Mouse (Mus musculus): ENCODE measurements at regions not wholly inside any gene's neighbourhood (a gene's known extent, or its start where the extent isn't known, plus 50 kb on each side); places are given as distances from the start of the nearest gene placed in this dataset.
"Not testable (repeated sequence)": the region's sequence is repeated elsewhere in the genome, so short reads cannot be mapped to it uniquely, and the experiment has no call there.

DNA sequence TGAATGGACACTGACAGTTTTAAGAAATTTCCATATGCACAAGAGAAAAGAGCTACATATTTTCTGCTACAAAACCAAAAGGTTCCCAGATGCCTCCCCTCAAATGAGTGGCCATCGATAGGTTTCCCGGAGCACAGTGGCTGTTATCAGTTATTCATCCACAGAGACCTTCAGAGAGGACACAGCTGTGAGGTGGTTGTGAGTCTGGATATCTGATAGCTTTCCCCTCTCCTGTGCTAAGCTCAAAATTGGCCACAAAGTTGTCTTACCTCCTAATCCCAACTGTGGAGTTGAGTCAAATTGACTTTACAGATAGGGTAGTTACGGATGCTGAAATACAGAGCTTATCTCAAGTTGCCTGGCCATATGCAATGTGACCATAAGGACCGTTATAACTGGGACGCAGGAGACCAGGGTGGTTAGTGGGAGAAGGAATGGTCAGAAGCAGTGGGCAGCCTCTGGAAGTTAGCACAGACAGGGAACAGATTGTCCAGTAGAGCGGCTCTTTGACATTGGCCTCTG, 93.3 kb upstream of the Zfp706 start:
- no peak for DNase-seq

GRCm38 (mm10) chr15:37099927-37100766, 92.6 kb upstream of the Zfp706 start:
- DNase-seq = peak; percentile 59 to 65

DNA sequence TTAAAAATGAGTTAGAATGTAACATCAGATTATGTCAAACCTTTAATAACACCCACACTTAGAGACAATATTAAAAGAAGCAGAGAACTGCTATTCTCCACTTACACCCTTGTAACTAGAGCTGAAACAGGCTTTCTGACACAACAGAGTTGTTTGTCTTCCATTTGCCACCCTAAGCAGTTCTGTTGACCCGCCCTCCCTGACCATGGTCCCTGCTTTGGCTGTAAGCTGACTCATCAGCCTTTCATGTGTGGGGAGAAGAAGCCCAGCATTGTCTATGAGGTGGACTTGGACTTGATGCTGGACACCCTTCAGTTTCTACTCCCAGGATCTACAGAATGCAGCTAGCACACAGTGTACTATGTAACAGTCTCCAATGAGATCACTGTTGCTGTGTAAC, 91.6 kb upstream of the Zfp706 start:
- DNase-seq = peak in 1 of 2 experiments; percentile 2

DNA sequence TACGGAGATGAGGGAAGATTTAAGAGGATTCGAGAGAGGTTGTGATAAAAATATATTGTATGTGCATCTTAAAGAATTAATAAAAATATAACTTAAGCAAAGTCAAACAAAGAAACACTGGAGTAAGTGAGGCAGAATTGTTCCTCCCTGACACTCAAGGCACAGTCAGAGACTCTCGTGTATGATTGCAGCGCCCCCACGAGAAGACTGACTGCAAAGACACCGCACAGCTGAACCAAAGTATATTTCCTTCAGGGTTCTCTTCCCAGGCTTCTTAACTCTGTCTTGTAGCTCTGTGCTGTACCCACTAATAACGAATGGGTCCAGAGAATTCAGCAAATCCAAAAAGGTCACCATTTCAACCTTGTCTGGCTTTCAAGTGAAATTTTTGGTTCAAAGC, 89.9 kb upstream of the Zfp706 start:
- DNase-seq = no peak

DNA sequence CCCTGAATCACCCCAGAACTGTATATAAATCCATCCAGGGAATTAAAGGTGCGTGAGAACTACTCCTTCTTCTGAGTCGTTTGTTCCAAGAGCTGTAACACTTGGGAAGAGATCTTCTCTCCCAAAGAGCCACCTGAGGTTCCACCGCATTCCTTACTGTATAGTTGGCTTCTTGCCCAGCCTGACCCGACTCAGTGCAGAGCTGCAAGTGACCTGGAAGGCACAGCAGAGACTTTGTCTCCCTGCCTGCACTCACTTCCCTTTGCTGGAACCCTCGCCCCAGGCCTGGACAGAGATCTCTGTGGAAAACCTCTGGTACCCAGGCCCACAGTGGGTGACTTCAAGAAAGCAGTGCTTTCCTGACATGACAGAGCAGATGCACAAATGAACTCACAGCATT, 83.6 kb upstream of the Zfp706 start:
- DNase-seq = not testable (repeated sequence)

GRCm38 (mm10) chr15:37083726-37084125, 76.2 kb upstream of the Zfp706 start:
- peak in 1 of 2 experiments; percentile 0 for DNase-seq

DNA sequence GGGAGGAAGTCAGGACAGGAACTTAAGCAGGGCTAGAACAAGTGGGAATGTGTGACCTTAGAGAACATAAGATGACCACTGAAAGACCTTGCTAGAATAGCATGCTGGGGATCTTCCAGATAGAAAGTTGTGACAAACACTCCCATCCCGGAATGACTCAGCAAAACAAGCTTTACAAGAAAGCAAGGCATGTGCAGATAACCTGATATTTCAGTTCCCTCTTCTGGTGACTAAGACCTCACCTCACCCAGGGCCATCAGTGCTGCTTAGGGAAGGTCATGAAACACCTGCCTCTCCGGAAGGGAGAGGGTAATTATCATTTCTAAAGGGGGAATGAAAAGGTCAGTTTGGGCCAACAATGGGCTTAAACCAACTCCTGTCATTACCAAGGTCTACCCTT, 74.3 kb upstream of the Zfp706 start:
- no peak for DNase-seq

DNA sequence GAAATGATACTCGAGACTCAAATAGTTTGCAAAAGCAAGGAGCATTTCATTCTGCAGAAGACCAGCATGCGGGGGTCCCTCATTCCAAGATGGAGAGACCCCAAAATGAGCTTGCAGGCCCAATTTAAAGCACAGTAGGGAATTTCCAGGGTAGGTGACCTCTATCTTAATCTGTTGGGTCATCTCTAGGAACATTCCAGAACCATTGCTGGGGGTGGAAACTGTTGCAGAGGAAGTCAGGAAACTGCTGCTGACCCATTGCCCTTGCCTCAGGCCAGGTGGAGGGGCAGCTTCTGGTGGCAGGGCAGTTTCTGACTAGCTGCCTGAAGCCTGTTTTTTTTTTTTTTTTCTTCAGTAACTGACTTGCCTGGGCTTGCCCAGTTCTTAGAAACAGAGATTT, 73.4 kb upstream of the Zfp706 start:
- DNase-seq = no peak

DNA sequence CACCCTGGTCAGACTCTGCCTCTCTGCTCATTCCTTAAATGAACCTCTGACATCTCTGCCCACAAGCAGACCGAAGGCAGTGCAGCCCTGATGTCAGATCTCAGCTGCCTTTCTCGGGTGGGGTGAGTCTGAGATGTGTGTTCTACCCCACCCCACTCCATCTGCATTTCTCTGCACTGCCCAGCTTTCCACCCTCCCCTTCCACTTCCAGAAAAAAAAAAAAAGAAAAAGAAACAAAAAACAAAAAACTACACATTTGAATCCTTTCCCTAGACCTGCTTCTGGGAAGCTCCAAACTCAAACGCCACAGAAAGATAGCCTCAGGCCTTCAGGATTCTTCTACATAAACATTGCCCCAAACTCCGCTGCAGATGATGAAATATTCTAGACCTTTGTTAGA, 72.8 kb upstream of the Zfp706 start:
- DNase-seq = no peak

DNA sequence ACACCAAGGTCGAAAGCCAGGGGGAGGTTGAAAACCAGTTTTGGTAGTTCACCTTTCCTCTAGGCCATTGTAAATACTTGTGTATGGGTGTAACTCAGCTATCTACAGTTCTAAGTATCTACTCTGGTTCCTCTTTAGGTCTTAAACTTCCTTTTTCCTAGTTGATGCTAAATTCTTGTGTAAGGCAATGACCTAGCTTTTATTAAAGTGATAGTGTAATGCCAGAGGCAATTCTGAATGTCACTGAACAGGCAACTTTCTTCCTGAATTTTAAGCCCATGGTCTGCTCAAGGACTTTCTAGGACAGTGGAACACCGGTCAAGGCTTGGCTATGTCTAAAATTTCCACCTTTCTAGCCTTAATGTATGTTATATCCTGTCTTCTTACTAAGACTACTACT, 66.6 kb upstream of the Zfp706 start:
- not testable (repeated sequence) for DNase-seq

DNA sequence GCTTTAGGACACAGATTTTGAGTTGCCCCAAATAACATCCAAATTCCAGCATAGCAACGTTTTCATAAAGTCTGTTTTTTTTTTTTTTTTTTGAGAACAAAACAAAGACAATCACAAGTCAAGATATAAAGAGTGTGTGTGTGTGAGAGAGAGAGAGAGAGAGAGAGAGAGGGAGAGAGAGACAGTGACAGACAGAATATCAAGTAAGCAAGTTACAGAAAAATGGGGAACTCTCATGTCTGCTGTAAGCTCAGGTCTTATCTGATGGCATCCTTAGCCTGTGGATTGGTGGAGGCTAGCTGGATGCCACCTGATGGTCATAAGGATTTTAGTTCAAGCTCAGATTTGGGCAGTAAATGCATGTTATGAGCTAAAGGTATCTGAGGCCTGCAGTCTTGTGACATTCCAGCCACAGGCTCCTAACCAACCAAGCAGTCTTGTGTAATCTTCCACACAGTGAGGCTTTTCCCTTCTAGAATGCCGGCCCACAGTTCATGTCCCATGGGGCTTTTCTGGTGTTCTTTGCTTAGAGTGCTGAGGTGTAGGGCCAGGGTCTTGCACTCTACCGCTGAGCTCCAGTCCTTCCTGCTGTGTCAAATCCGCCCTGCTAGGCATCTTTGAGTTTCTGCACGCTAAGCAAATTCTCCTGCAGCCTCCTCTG, 64.8 kb upstream of the Zfp706 start:
- DNase-seq = no peak

DNA sequence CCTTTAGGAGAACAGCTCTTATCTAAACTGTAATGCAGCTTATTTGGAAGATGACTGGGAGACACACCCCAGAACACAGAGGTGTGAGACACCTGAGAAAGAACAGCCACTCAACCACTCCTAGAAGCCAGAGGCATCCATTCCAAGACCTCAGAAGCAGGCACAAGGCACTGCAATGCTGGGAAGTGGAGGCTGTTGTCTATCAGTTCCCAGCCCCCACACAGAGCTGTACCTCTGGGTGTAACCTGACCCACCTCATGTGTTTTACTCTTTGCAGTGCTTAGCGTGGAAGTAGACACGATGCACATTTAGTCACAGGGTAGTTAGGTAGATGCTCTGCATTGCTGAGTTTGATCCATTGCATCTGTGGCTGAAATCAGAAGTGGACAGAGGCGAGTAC, 62.6 kb upstream of the Zfp706 start:
- DNase-seq = no peak

GRCm38 (mm10) chr15:37067326-37067725, 59.8 kb upstream of the Zfp706 start:
- DNase-seq = no peak

DNA sequence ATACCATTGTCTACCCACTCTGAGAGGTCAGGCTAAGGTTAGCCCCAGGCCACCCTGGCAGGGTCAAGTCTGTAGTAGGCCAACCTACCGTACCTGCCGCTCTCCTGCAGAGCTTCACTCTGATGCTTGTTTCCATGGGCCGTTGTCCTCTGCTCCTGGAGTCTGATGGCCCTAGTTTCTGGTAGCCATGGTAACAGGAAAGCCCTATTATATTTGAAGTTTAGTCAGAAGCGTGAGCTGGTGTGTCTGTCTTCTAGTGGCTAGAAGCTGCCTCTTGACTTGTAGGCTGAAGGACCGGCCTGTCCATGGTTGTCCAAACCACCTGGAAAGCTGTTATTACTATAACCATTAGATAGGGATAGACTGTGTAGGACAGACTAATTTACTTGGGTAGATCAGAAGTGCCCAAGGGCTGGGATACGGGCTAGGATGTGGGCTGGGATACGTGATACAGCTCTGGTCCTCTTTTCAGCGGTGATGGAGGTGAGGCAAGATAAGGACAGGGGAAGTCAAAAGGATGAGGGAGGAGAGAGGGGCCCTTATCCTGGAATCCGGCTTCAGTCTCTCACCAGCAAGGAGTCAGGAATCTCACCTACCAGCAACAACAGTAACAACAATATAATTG, 58.5 kb upstream of the Zfp706 start:
- DNase-seq = no peak

- no peak for DNase-seq
These were observed 57.8 kb upstream of the Zfp706 start for GRCm38 (mm10) chr15:37065408-37065807.

GRCm38 (mm10) chr15:37063781-37064383, 56.3 kb upstream of the Zfp706 start:
- no peak for DNase-seq

- DNase-seq = no peak
These were observed 55.0 kb upstream of the Zfp706 start for GRCm38 (mm10) chr15:37062585-37062984.

DNA sequence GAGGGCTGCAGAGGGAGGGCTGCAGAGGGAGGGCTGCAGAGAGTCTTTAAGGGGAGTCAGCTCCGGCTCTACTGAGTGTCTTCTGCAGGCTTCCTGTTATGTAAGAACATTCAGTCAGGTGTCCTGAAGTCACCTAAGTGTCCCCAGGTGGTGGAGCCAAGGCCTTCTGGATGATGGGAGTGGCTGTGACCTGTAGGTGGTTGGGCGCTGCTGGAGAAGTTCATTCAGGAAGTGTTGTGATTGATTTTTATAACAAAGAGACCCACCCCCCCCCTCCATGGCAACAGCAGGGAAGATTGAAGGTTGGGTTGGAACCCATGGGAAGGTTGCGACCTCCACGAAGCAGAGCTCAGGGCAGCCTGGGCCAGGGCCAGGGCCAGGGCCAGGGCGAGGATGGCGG, 53.9 kb upstream of the Zfp706 start:
- no peak for DNase-seq

DNA sequence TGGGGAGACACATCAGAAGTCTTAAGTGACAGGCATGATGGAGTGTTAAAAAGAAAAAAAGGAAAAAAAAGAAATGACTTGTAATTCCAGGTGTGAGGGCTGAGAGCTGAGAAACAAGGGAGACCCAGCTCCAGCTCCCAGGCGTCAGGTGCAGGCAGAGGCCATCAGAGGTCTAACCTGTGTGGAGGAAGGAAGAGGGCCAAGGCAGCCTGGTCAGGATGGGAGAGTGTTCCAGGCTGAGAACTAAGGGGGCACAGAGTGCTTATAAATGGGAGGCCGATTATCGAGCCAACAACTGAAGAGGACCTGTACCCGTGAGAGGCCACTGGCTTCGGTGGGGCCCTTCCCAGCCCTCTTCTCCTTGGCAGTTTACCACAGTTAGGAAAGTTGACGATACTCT, 53.3 kb upstream of the Zfp706 start:
- DNase-seq = no peak

Measured in lung, postnatal 4 days (tissue).